ENCODE assay signal across 23 mouse cellular contexts in genomic region chr2:124385722-124386121, GRCm38 (mm10).
"Had no signal": no experiment of that assay in that cellular context is flagged by ENCODE, and none has a peak within 500 bp of the region (broad histone marks: within the 10 kb centered on the region; RNA-seq: fewer than 3 reads in every experiment).

No protein-coding gene starts in this region.

- H3K36me3 ChIP-seq: limb, embryonic 10.5 days; limb, embryonic 13.5 days; liver, embryonic 12.5 days; liver, embryonic 15.5 days; midbrain, embryonic 12.5 days; midbrain, embryonic 15.5 days; neural tube, embryonic 12.5 days; neural tube, embryonic 15.5 days had no signal

- ATAC-seq: intestine, embryonic 16.5 days; liver, embryonic 12.5 days; midbrain, embryonic 15.5 days had no signal

- H3K9ac ChIP-seq: limb, embryonic 13.5 days; liver, embryonic 12.5 days; liver, embryonic 15.5 days; midbrain, embryonic 12.5 days; midbrain, embryonic 15.5 days; neural tube, embryonic 12.5 days; neural tube, embryonic 15.5 days had no signal

- H3K9me3 ChIP-seq: limb, embryonic 10.5 days; limb, embryonic 13.5 days; liver, embryonic 12.5 days; liver, embryonic 15.5 days; midbrain, embryonic 12.5 days; midbrain, embryonic 15.5 days; neural tube, embryonic 12.5 days; neural tube, embryonic 15.5 days had no signal

- H3K4me2 ChIP-seq: limb, embryonic 13.5 days; liver, embryonic 12.5 days; liver, embryonic 15.5 days; midbrain, embryonic 12.5 days; midbrain, embryonic 15.5 days; neural tube, embryonic 12.5 days; neural tube, embryonic 15.5 days had no signal

- H3K27ac ChIP-seq: limb, embryonic 10.5 days; limb, embryonic 13.5 days; liver, embryonic 12.5 days; liver, embryonic 15.5 days; midbrain, embryonic 12.5 days; midbrain, embryonic 15.5 days; neural tube, embryonic 12.5 days; neural tube, embryonic 15.5 days; stomach, postnatal 0 days had no signal

- H3K4me3 ChIP-seq: limb, embryonic 10.5 days; limb, embryonic 13.5 days; liver, embryonic 12.5 days; liver, embryonic 15.5 days; midbrain, embryonic 12.5 days; midbrain, embryonic 15.5 days; neural tube, embryonic 12.5 days; neural tube, embryonic 15.5 days had no signal

- DNase-seq: kidney, adult 2 months; kidney, postnatal 10 days; kidney, postnatal 36 days; layer of hippocampus, postnatal 36 days; liver; lung, adult 18-20 months; lung, postnatal 36 days; right cerebral cortex, adult 18-20 months; right cerebral cortex, postnatal 14 days; right cerebral cortex, postnatal 4 days; thymus, adult 2 months; thymus, postnatal 14 days; thymus, postnatal 4 days had no signal

- H3K27me3 ChIP-seq: liver, embryonic 12.5 days; liver, embryonic 15.5 days; midbrain, embryonic 12.5 days; midbrain, embryonic 15.5 days; neural tube, embryonic 12.5 days; neural tube, embryonic 15.5 days had no signal

- H3K4me1 ChIP-seq: limb, embryonic 10.5 days; limb, embryonic 13.5 days; liver, embryonic 12.5 days; liver, embryonic 15.5 days; midbrain, embryonic 12.5 days; midbrain, embryonic 15.5 days; neural tube, embryonic 12.5 days; neural tube, embryonic 15.5 days had no signal
